Mouse (Mus musculus) left cerebral cortex, adult 9 months (tissue): Measurements from ENCODE around the gene Ipp.

ENCODE experiments used
- DNase-seq, 2 experiments: peaks; one replicate each; pipeline ENCODE4 v3.0.0; 2022; ENCODE audit warnings: low spot score in 2 of 2

Gene Ipp

GRCm38 (mm10) chr4:116507425-116508218 is at the start of gene Ipp:
Gene Ipp, plus strand, starts transcription at chr4:116507549.
- DNase-seq = peak; percentile 88 to 95

GRCm38 (mm10) chr4:116461943-116462342 is 45.4 kb upstream of the Ipp start:
- DNase-seq = no peak

- DNase-seq = peak in 1 of 2 experiments; percentile 8
Measured at GRCm38 (mm10) chr4:116463231-116464125, 43.9 kb upstream of the Ipp start.

GRCm38 (mm10) chr4:116464126-116464981 is 43.0 kb upstream of the Ipp start, which contains the start of gene Mast2:
Gene Mast2, minus strand, starts transcription at chr4:116464183.
- peak; percentile 39 to 70 for DNase-seq

- DNase-seq = no peak
Measured at GRCm38 (mm10) chr4:116481322-116481721, 26.0 kb upstream of the Ipp start.

GRCm38 (mm10) chr4:116483476-116483875 is 23.9 kb upstream of the Ipp start:
- no peak for DNase-seq

GRCm38 (mm10) chr4:116491119-116491536 is 16.2 kb upstream of the Ipp start:
- DNase-seq = no peak

- no peak for DNase-seq
Measured at GRCm38 (mm10) chr4:116491886-116492285, 15.5 kb upstream of the Ipp start.

- DNase-seq = no peak
Measured at GRCm38 (mm10) chr4:116492460-116492859, 14.9 kb upstream of the Ipp start.

GRCm38 (mm10) chr4:116493646-116494045 is 13.7 kb upstream of the Ipp start:
- DNase-seq = no peak

- DNase-seq = no peak
Measured at GRCm38 (mm10) chr4:116499978-116500377, 7.4 kb upstream of the Ipp start.

- no peak for DNase-seq
Measured at GRCm38 (mm10) chr4:116506886-116507424, 394 bp upstream of the Ipp start.

GRCm38 (mm10) chr4:116531109-116531508 is 23.8 kb downstream of the Ipp start:
- DNase-seq = no peak

GRCm38 (mm10) chr4:116536351-116536750 is 29.0 kb downstream of the Ipp start:
- DNase-seq = no peak

GRCm38 (mm10) chr4:116537737-116538136 is 30.4 kb downstream of the Ipp start:
- no peak for DNase-seq

GRCm38 (mm10) chr4:116550432-116550831 is 43.1 kb downstream of the Ipp start:
- no peak for DNase-seq

GRCm38 (mm10) chr4:116553035-116553434 is 45.7 kb downstream of the Ipp start:
- DNase-seq = no peak

GRCm38 (mm10) chr4:116555413-116556300 is 48.3 kb downstream of the Ipp start, which contains the start of gene Tmem69:
Gene Tmem69, minus strand, starts transcription at chr4:116555936.
- DNase-seq = peak; percentile 46 to 85

- peak; percentile 87 to 94 for DNase-seq
Measured at GRCm38 (mm10) chr4:116556561-116557305, 49.4 kb downstream of the Ipp start.
